Mouse (Mus musculus): ENCODE results near the gene Col13a1. TPM values are rescaled to one million over a fixed set of nuclear protein-coding genes. Genes with fewer than 3 reads are reported as not detected.
A peak's percentile ranks its signal among the peaks of the same experiment; 100 is the strongest.

The Col13a1 gene
- polyA plus RNA-seq, 1 experiment from 2014 or later, result 3.6 TPM

GRCm38 (mm10) chr10:61953916-61954315, 25.0 kb downstream of the Col13a1 start:
- WGBS, result 69% methylated on average over 5 of the region's 5 CpGs
- H3K9me3 ChIP-seq (replicated peaks), result no peaks in the 10 kb centered on the region
- H3K4me1 ChIP-seq, result peaks cover 11% of the 10 kb centered on the region
- no peaks in the 10 kb centered on the region for H3K27me3 ChIP-seq (ENCODE audit: low read depth, poor library complexity, severe bottlenecking)
- no peak overlapping the region for H3K27ac ChIP-seq (replicated peaks)
- no peak overlapping the region for H3K4me3 ChIP-seq
- no peak for DNase-seq (ENCODE audit: low spot score)
- no peaks in the 10 kb centered on the region for H3K36me3 ChIP-seq

- DNase-seq (ENCODE audit: low spot score), result no peak
- Histone ChIP-seq H3K4me3 (no peak overlapping the region), H3K9me3 (replicated peaks) (no peaks in the 10 kb centered on the region), H3K27ac (replicated peaks) (no peak overlapping the region), H3K4me1 (peaks cover 11% of the 10 kb centered on the region), H3K27me3 (ENCODE audit: low read depth, poor library complexity, severe bottlenecking) (no peaks in the 10 kb centered on the region), H3K36me3 (no peaks in the 10 kb centered on the region)
- 69% methylated on average over 6 of the region's 6 CpGs for WGBS
These were observed 29.4 kb downstream of the Col13a1 start for GRCm38 (mm10) chr10:61949542-61949941.

GRCm38 (mm10) chr10:61944386-61944785, 34.5 kb downstream of the Col13a1 start:
- 91% methylated on average over 2 of the region's 2 CpGs for WGBS
- H3K36me3 ChIP-seq, result no peaks in the 10 kb centered on the region

GRCm38 (mm10) chr10:61943480-61943879, 35.4 kb downstream of the Col13a1 start:
- H3K4me3 ChIP-seq, result no peak overlapping the region
- H3K36me3 ChIP-seq, result no peaks in the 10 kb centered on the region
- no peaks in the 10 kb centered on the region for H3K9me3 ChIP-seq (replicated peaks)
- peaks cover 14% of the 10 kb centered on the region for H3K27me3 ChIP-seq (ENCODE audit: low read depth, poor library complexity, severe bottlenecking)
- 65% methylated on average over 10 of the region's 10 CpGs for WGBS
- no peak for DNase-seq (ENCODE audit: low spot score)
- no peak overlapping the region for H3K27ac ChIP-seq (replicated peaks)
- H3K4me1 ChIP-seq, result peaks cover 10% of the 10 kb centered on the region; the same call in 1 of the 2 replicates

More at GRCm38 (mm10) chr10:61944386-61944785, 34.5 kb downstream of the Col13a1 start:
- DNase-seq (ENCODE audit: low spot score), result no peak
- H3K4me1 ChIP-seq, result peaks cover 14% of the 10 kb centered on the region
- no peaks in the 10 kb centered on the region for H3K9me3 ChIP-seq (replicated peaks)
- no peak overlapping the region for H3K27ac ChIP-seq (replicated peaks)
- H3K4me3 ChIP-seq, result no peak overlapping the region
- peaks cover 8% of the 10 kb centered on the region; the same call in 1 of the 2 replicates for H3K27me3 ChIP-seq (ENCODE audit: low read depth, poor library complexity, severe bottlenecking)

GRCm38 (mm10) chr10:61942719-61943118, 36.2 kb downstream of the Col13a1 start:
- Histone ChIP-seq H3K4me1 (peaks cover 10% of the 10 kb centered on the region; the same call in 1 of the 2 replicates), H3K9me3 (replicated peaks) (no peaks in the 10 kb centered on the region), H3K27ac (replicated peaks) (no peak overlapping the region), H3K36me3 (no peaks in the 10 kb centered on the region), H3K27me3 (ENCODE audit: low read depth, poor library complexity, severe bottlenecking) (peaks cover 19% of the 10 kb centered on the region), H3K4me3 (no peak overlapping the region)
- DNase-seq (ENCODE audit: low spot score), result no peak
- 79% methylated on average over 2 of the region's 2 CpGs for WGBS

GRCm38 (mm10) chr10:61936211-61937121, 42.4 kb downstream of the Col13a1 start:
- H3K4me3 ChIP-seq, result peak overlapping the region; percentile 46
- H3K27me3 ChIP-seq (ENCODE audit: low read depth, poor library complexity, severe bottlenecking), result peaks cover 54% of the 10 kb centered on the region
- H3K4me1 ChIP-seq, result peaks cover 24% of the 10 kb centered on the region
- peak; percentile 44 for DNase-seq (ENCODE audit: low spot score)
- 2% methylated on average over 28 of the region's 28 CpGs for WGBS
- H3K27ac ChIP-seq (replicated peaks), result peak overlapping the region; percentile 42; the same call in 1 of the 2 replicates
- H3K36me3 ChIP-seq, result no peaks in the 10 kb centered on the region
- no peaks in the 10 kb centered on the region for H3K9me3 ChIP-seq (replicated peaks)

GRCm38 (mm10) chr10:61931678-61932077, 47.2 kb downstream of the Col13a1 start:
- Histone ChIP-seq H3K36me3 (no peaks in the 10 kb centered on the region), H3K9me3 (replicated peaks) (no peaks in the 10 kb centered on the region), H3K27me3 (ENCODE audit: low read depth, poor library complexity, severe bottlenecking) (peaks cover 42% of the 10 kb centered on the region), H3K27ac (replicated peaks) (no peak overlapping the region), H3K4me3 (no peak overlapping the region), H3K4me1 (peaks cover 37% of the 10 kb centered on the region)
- 76% methylated on average over 6 of the region's 6 CpGs for WGBS
- no peak for DNase-seq (ENCODE audit: low spot score)

GRCm38 (mm10) chr10:61929901-61930300, 49.0 kb downstream of the Col13a1 start:
- H3K9me3 ChIP-seq (replicated peaks), result no peaks in the 10 kb centered on the region
- no peak for DNase-seq (ENCODE audit: low spot score)
- H3K4me3 ChIP-seq, result no peak overlapping the region
- H3K27ac ChIP-seq (replicated peaks), result no peak overlapping the region
- WGBS, result 77% methylated on average over 6 of the region's 6 CpGs
- H3K27me3 ChIP-seq (ENCODE audit: low read depth, poor library complexity, severe bottlenecking), result peaks cover 25% of the 10 kb centered on the region
- H3K36me3 ChIP-seq, result no peaks in the 10 kb centered on the region
- peaks cover 27% of the 10 kb centered on the region for H3K4me1 ChIP-seq

- H3K9me3 ChIP-seq (replicated peaks), result no peaks in the 10 kb centered on the region
- H3K4me1 ChIP-seq, result peaks cover 27% of the 10 kb centered on the region
- peak overlapping the region; percentile 76 for H3K27ac ChIP-seq (replicated peaks)
- WGBS, result 14% methylated on average over 24 of the region's 24 CpGs
- peaks cover 18% of the 10 kb centered on the region; the same call in 1 of the 2 replicates for H3K27me3 ChIP-seq (ENCODE audit: low read depth, poor library complexity, severe bottlenecking)
- no peaks in the 10 kb centered on the region for H3K36me3 ChIP-seq
- H3K4me3 ChIP-seq, result peak overlapping the region; percentile 36
- peak; percentile 66 for DNase-seq (ENCODE audit: low spot score)
These were observed 49.9 kb downstream of the Col13a1 start for GRCm38 (mm10) chr10:61928725-61929651.

- no peak overlapping the region for H3K4me3 ChIP-seq
- H3K36me3 ChIP-seq, result no peaks in the 10 kb centered on the region
- no peak for DNase-seq (ENCODE audit: low spot score)
- 0 out of 2 replicates have a peak, but pooled peaks cover 18% of the 10 kb centered on the region for H3K27me3 ChIP-seq (ENCODE audit: low read depth, poor library complexity, severe bottlenecking)
- no peaks in the 10 kb centered on the region for H3K9me3 ChIP-seq (replicated peaks)
- H3K4me1 ChIP-seq, result peaks cover 30% of the 10 kb centered on the region
- no peak overlapping the region for H3K27ac ChIP-seq (replicated peaks)
These were observed 53.2 kb downstream of the Col13a1 start for GRCm38 (mm10) chr10:61925691-61926090.

GRCm38 (mm10) chr10:61920655-61921365, 58.1 kb downstream of the Col13a1 start:
- no peaks in the 10 kb centered on the region for H3K27me3 ChIP-seq (ENCODE audit: low read depth, poor library complexity, severe bottlenecking)
- no peak overlapping the region for H3K4me3 ChIP-seq
- no peak for DNase-seq (ENCODE audit: low spot score)
- peaks cover 15% of the 10 kb centered on the region for H3K4me1 ChIP-seq
- WGBS, result 54% methylated on average over 11 of the region's 11 CpGs
- peak overlapping the region; percentile 38; the same call in 1 of the 2 replicates for H3K27ac ChIP-seq (replicated peaks)
- no peaks in the 10 kb centered on the region for H3K36me3 ChIP-seq
- peaks cover 7% of the 10 kb centered on the region; the same call in 1 of the 2 replicates for H3K9me3 ChIP-seq (replicated peaks)
